Mouse (Mus musculus): Measurements from ENCODE around the gene Bex3. TPM values are rescaled to one million over a fixed set of nuclear protein-coding genes. Genes with fewer than 3 reads are reported as not detected.

The Bex3 gene
- 10 to 100 TPM; 54.6 to 74.3 TPM for total RNA-seq (2023)

GRCm38 (mm10) chrX:136269743-136270392, at the start of gene Bex3:
Gene Bex3 (plus strand): TSS chrX:136270253.

GRCm38 (mm10) chrX:136244574-136245229, 25.4 kb upstream of the Bex3 start, which contains the start of gene Tceal9:
Gene Tceal9 (plus strand): TSS chrX:136245079.

Other genes starting within 250 kb of the Bex3 start
- gene Arxes1, start 236.9 kb upstream of the Bex3 start, total RNA-seq (2023) = not detected
- not detected for gene Bex2, start 202.0 kb upstream of the Bex3 start, total RNA-seq (2023)
- not detected for gene Nxf3, start 185.0 kb upstream of the Bex3 start, total RNA-seq (2023)
- gene Bex4, start 131.3 kb upstream of the Bex3 start, total RNA-seq (2023) = not detected
- gene Tceal8, start 97.9 kb upstream of the Bex3 start, total RNA-seq (2023) = 1 to 10 TPM; 2.5 to 2.6 TPM
- gene Tceal5, start 66.4 kb upstream of the Bex3 start, total RNA-seq (2023) = not detected
- gene Tceal7, start 55.5 kb upstream of the Bex3 start, total RNA-seq (2023) = not detected
- 1 to 10 TPM; 1.6 to 2.4 TPM for gene Bex1, start 54.7 kb upstream of the Bex3 start, total RNA-seq (2023)
- 10 to 100 TPM; 49.5 to 54.5 TPM for gene Tceal9, start 25.2 kb upstream of the Bex3 start, total RNA-seq (2023)
- gene Kir3dl1, start 247.7 kb downstream of the Bex3 start, total RNA-seq (2023) = not detected